Mouse (Mus musculus) spleen, adult 2 months (tissue): ENCODE results near the gene Sh3d21. TPM values are rescaled to one million over a fixed set of nuclear protein-coding genes. Genes with fewer than 3 reads are reported as not detected.

Experiments
- DNase-seq, 2 experiments: peaks; one replicate each; pipeline versions ENCODE4 v3.0.0 to v3.0.0-alpha.2; 2012 to 2021; ENCODE audit warnings: low spot score in 2 of 2, low read depth in 1 of 2
- H3K27ac ChIP-seq: fragments of 200-500 bp; 2 replicates; pipeline ENCODE4 v1.5.1; 2012; ENCODE audit warnings: low read length, inconsistent platforms; ENCODE audit not compliant: insufficient read depth
- H3K27me3 ChIP-seq: fragments of 200-500 bp; 2 replicates; pipeline ENCODE4 v1.6.1; 2012; ENCODE audit warnings: mild to moderate bottlenecking, moderate library complexity, low read length, inconsistent platforms; ENCODE audit not compliant: control insufficient read depth, insufficient read depth
- H3K36me3 ChIP-seq: fragments of 200-500 bp; 2 replicates; pipeline ENCODE4 v1.6.1; 2012; ENCODE audit warnings: mild to moderate bottlenecking, low read length, inconsistent platforms; ENCODE audit not compliant: control insufficient read depth, insufficient read depth
- H3K4me1 ChIP-seq: fragments of 200-500 bp; 2 replicates; pipeline ENCODE4 v1.6.1; 2011; ENCODE audit warnings: inconsistent platforms; ENCODE audit not compliant: control insufficient read depth, insufficient read depth, insufficient read length
- H3K4me3 ChIP-seq: fragments of 200-500 bp; 2 replicates; pipeline ENCODE4 v1.5.1; 2011; ENCODE audit warnings: mild to moderate bottlenecking, inconsistent platforms; ENCODE audit not compliant: insufficient read depth, insufficient read length; ENCODE audit errors: extremely low read depth
- CTCF ChIP-seq: fragments of 200-500 bp; IDR thresholded peaks from 2 replicates; pipeline ENCODE4 v1.5.1; 2011; ENCODE audit warnings: mild to moderate bottlenecking, inconsistent platforms; ENCODE audit not compliant: insufficient read depth, insufficient read length, insufficient replicate concordance; ENCODE audit errors: extremely low read depth
- POLR2A ChIP-seq: fragments of 200-500 bp; IDR thresholded peaks from 2 replicates; pipeline ENCODE4 v1.6.1; 2011; ENCODE audit warnings: low read depth, low read length, inconsistent platforms
- WGBS: fragments of 180-500 bp; shearing (Covaris S2); methylation state at CpG from one replicate; pipeline ENCODE4 v1.1.7; 2018; 5-methylcytosine and 5-hydroxymethylcytosine counted together
- polyA plus RNA-seq: library from polyadenylated mRNA; depleted of rRNA; stranded (reverse); fragments of >200 nt; gene quantifications from 2 replicates; pipeline ENCODE4 v1.2.3, GENCODE M21; 2012; rRNA removed

Gene Sh3d21
- polyA plus RNA-seq, 1 experiment, result 0.54 TPM

DNA sequence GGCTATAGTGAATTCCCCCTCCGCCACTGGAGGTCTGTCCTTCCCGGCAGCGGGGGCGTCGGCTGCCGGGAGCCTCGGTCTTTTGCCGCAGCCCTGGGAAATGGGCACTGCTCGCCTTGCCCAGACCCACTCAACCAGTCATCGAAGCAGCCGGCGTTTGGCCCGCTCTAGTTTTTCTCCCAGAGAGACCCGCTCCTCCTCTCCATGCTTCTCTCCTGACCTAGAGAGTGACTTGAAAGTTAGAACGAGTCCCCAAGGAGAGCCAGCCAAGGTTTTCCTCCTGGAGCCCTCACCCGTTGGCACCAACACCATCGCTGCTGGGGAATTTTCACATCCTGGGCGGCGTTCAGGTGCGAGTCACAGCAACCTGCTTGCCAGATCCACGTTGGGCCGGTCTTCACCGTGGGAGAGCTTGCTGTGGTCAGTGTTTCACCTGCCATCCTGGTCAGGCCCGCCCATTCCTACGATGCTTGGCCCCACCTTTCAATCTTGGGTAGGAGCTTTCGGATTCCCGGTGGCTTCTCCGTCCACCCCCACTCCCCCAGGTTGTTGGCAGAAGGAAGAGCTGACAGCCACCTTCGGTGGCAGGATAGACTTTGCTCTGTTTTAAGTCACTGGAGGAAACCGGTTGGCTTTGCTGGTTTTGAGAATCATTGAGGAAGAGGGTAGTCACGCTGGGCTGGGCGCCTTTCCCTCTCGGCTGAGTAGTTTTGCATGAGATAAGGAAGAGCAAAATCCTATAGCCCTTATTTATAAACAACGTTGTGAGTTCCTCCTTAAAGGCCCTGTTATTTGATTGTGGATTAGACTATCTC lies 58.8 kb downstream of the Sh3d21 start:
- Histone ChIP-seq H3K4me1 (peaks cover 4% of the 10 kb centered on the region; the same call in 1 of the 2 replicates), H3K4me3 (peak overlapping the region; percentile 71), H3K27me3 (no peaks in the 10 kb centered on the region), H3K27ac (peak overlapping the region; percentile 10), H3K36me3 (no peaks in the 10 kb centered on the region)
- DNase-seq, result peak in 1 of 2 experiments; percentile 35
- TF ChIP-seq CTCF (no peak), POLR2A (no peak)
- WGBS, result under 1% methylated on average over 34 of the region's 34 CpGs

DNA sequence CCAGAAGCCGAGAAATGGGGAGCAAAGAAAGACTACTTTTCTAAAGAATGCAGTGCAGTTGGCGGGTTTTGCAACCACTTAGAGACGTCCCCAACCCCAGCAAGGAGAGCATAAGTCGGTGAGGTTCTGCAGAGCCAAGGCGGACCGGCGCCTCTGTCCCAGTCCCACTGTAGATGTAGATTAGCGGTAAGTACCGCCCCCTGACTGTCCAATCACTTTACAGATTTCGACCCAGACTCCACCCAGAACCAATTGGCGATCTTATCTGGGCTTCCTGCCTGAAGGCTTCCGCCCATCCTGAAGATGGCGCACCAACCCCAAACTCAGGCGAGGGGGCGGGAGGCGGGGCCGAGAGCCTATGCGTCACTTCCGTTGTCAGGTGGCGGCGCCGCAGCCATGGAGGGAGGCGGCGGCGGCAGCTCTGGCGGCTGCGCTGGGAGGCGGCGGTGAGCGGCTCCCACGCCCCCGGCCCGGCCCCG lies 59.7 kb downstream of the Sh3d21 start, which contains the start of gene Stk40:
TSS of gene Stk40 (plus strand) at position 368 of the 479 bp plus-strand sequence.
- Histone ChIP-seq H3K27ac (peak within 1 kb of the TSS; percentile 69), H3K4me1 (peaks cover 3% of the 10 kb centered on the region; the same call in 1 of the 2 replicates), H3K27me3 (no peaks in the 10 kb centered on the region), H3K36me3 (no peaks in the 10 kb centered on the region), H3K4me3 (peak within 1 kb of the TSS; percentile 71)
- peak; percentile 36; the same call in 1 of the 2 replicates for TF ChIP-seq POLR2A
- peak; percentile 26; the same call in 1 of the 2 replicates for TF ChIP-seq CTCF
- peak; percentile 93 to 96 for DNase-seq
- WGBS, result under 1% methylated on average over 32 of the region's 34 CpGs

DNA sequence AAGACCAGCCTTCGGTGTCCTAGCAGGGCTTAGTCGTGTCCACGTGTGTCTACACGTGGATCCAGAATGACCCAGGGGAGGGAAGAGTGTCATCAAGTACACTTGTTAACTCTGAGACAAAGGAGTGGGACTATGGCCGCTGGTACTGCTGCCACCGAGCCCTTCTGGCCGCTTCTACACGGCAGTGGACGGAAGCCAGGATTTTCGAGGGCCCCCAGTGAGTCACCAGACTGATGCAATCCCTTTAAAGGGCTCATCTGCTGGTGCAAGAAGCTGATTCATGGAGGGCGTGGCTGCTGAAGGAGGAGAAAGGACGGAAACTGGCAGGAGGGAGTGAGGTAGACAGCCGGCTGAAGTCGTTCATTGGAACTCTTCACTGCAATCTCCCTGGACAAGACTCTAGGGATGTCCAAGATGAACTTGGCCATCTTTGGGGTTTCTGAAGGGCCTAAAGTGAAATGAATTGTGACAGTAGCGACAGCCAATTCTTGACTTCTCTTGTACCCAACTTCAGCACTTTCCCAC lies 60.2 kb downstream of the Sh3d21 start:
- 2% methylated on average over 15 of the region's 15 CpGs for WGBS
- Histone ChIP-seq H3K27me3 (no peaks in the 10 kb centered on the region), H3K4me1 (peaks cover 3% of the 10 kb centered on the region; the same call in 1 of the 2 replicates), H3K27ac (peak overlapping the region; percentile 69), H3K36me3 (no peaks in the 10 kb centered on the region), H3K4me3 (peak overlapping the region; percentile 56)
- TF ChIP-seq CTCF, result no peak
- TF ChIP-seq POLR2A, result no peak
- DNase-seq, result peak in 1 of 2 experiments; percentile 52

DNA sequence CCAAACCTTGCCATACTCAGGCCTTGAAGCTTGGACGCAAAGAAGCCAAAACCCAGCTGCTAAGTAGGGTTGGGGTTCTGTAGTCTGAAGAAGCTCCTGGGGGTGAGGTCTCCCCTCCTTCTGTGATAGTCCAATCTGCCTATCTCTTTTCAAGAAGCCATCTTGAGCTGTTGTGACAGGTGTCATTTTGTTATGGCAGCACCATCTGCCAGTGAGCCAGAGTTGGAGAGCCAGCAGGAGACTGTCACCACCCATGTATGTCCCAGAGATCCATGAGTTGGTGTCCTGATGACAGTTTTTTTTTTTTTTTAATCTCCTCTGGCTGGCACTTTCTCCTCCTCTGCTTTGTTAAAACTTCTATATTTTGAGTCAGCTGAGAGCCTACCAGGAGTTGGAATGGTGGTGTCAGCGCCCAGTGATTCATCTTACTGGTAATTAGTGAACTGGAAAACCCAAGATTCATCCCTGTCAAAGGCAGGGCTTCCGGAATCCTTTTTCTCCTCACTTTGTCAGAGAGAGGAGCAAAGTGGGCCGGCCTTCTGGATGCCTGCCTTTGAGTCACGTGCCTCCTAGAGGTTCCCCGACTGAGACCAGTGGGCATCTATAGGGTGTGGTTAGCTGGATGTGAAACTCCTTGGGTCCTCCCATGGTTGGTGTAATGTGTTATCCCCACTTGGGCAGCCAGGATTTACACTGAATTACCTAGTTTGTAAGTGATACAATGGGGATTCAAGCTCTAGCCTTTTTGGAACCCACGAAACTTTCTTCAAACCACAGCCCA lies 61.0 kb downstream of the Sh3d21 start:
- Histone ChIP-seq H3K4me3 (no peak overlapping the region), H3K27me3 (no peaks in the 10 kb centered on the region), H3K4me1 (peaks cover 5% of the 10 kb centered on the region; the same call in 1 of the 2 replicates), H3K36me3 (no peaks in the 10 kb centered on the region), H3K27ac (peak overlapping the region; percentile 69; the same call in 1 of the 2 replicates)
- DNase-seq, result no peak
- no peak for TF ChIP-seq POLR2A
- no peak for TF ChIP-seq CTCF
- WGBS, result 71% methylated on average over 7 of the region's 7 CpGs

DNA sequence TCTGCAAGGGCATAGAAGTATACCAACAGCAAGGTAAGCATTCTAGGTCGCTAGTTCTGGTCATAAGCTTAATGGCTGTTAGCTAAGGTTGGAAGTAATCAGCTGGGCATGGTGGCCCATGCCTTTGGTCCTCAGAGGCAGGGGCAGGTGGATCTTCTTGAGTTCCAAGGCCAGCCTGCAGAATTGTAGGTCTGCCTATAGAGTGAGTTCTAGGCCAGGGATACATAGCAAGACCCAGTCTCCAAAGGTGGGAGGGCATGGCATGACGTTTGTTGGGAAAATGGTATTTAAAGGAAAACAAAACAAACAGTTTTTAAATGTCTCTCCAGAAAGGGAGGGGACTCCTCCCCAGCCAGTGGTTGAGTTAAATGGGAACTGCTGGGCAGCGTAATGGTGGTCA lies 62.5 kb downstream of the Sh3d21 start:
- TF ChIP-seq CTCF, result no peak
- TF ChIP-seq POLR2A, result no peak
- H3K27me3 ChIP-seq, result no peaks in the 10 kb centered on the region
- no peak overlapping the region for H3K27ac ChIP-seq
- no peaks in the 10 kb centered on the region for H3K36me3 ChIP-seq
- H3K4me3 ChIP-seq, result no peak overlapping the region
- 92% methylated on average over 3 of the region's 3 CpGs for WGBS
- DNase-seq, result no peak
- peaks cover 6% of the 10 kb centered on the region; the same call in 1 of the 2 replicates for H3K4me1 ChIP-seq

Other genes starting within 250 kb of the Sh3d21 start
- gene Csf3r, start 138.9 kb downstream of the Sh3d21 start, polyA plus RNA-seq, result 40.2 and 58.7 TPM in 2 replicates
- 33.6 and 66.2 TPM in 2 replicates for gene Mrps15, start 116.6 kb downstream of the Sh3d21 start, polyA plus RNA-seq
- gene Oscp1, start 104.9 kb downstream of the Sh3d21 start, polyA plus RNA-seq, result 0.35 and 0.46 TPM in 2 replicates
- gene Lsm10, start 66.9 kb downstream of the Sh3d21 start, polyA plus RNA-seq, result 22.2 and 25.7 TPM in 2 replicates
- 19.4 and 21.0 TPM in 2 replicates for gene Stk40, start 59.5 kb downstream of the Sh3d21 start, polyA plus RNA-seq
- 57.5 and 89.5 TPM in 2 replicates for gene Eva1b, start 15.7 kb downstream of the Sh3d21 start, polyA plus RNA-seq
- 51.1 and 53.0 TPM in 2 replicates for gene Thrap3, start 39.3 kb upstream of the Sh3d21 start, polyA plus RNA-seq
- gene Map7d1, start 92.9 kb upstream of the Sh3d21 start, polyA plus RNA-seq, result 46.3 and 60.2 TPM in 2 replicates
- gene Trappc3, start 98.8 kb upstream of the Sh3d21 start, polyA plus RNA-seq, result 23.6 and 25.7 TPM in 2 replicates
- 3.2 and 3.7 TPM in 2 replicates for gene Col8a2, start 123.3 kb upstream of the Sh3d21 start, polyA plus RNA-seq
- gene Adprhl2, start 158.2 kb upstream of the Sh3d21 start, polyA plus RNA-seq, result 44.3 and 65.3 TPM in 2 replicates
- gene Tekt2, start 162.2 kb upstream of the Sh3d21 start, polyA plus RNA-seq, result 1.7 and 2.0 TPM in 2 replicates